Mouse (Mus musculus): ENCODE measurements around the gene Zmynd15. TPM values are rescaled to one million over a fixed set of nuclear protein-coding genes. Genes with fewer than 3 reads are reported as not detected.
A peak's percentile ranks its signal among the peaks of the same experiment; 100 is the strongest.

Gene Zmynd15
- polyA plus RNA-seq, 1 experiment from 2014 or later: 1.1 TPM

GRCm38 (mm10) chr11:70489138-70489537 lies 29.9 kb downstream of the Zmynd15 start:
- Histone ChIP-seq H3K4me2 (ENCODE audit: low read depth, low read length) (no peak overlapping the region), H3K9me3 (ENCODE audit: control insufficient read depth, low read length) (no peaks in the 10 kb centered on the region), H3K27ac (ENCODE audit: low read length) (no peak overlapping the region), H3K9ac (ENCODE audit: low read depth, low read length) (no peak overlapping the region), H3K4me3 (ENCODE audit: low read length) (no peak overlapping the region), H3K36me3 (ENCODE audit: control insufficient read depth, insufficient read depth, low read length) (no peaks in the 10 kb centered on the region), H3K4me1 (ENCODE audit: control insufficient read depth, insufficient read depth, low read length) (no peaks in the 10 kb centered on the region), H3K27me3 (replicated peaks; ENCODE audit: control insufficient read depth, insufficient read depth, low read length) (no peaks in the 10 kb centered on the region)
- 86% methylated on average over 3 of the region's 3 CpGs for WGBS
- ATAC-seq: no peak

GRCm38 (mm10) chr11:70489684-70490083 lies 30.5 kb downstream of the Zmynd15 start:
- Histone ChIP-seq H3K27me3 (replicated peaks; ENCODE audit: control insufficient read depth, insufficient read depth, low read length) (no peaks in the 10 kb centered on the region), H3K4me2 (ENCODE audit: low read depth, low read length) (no peak overlapping the region), H3K9ac (ENCODE audit: low read depth, low read length) (no peak overlapping the region), H3K27ac (ENCODE audit: low read length) (no peak overlapping the region), H3K36me3 (ENCODE audit: control insufficient read depth, insufficient read depth, low read length) (no peaks in the 10 kb centered on the region), H3K4me1 (ENCODE audit: control insufficient read depth, insufficient read depth, low read length) (no peaks in the 10 kb centered on the region), H3K4me3 (ENCODE audit: low read length) (no peak overlapping the region), H3K9me3 (ENCODE audit: control insufficient read depth, low read length) (no peaks in the 10 kb centered on the region)
- ATAC-seq: no peak
- 89% methylated on average over 6 of the region's 6 CpGs for WGBS

GRCm38 (mm10) chr11:70499566-70500475 lies 40.6 kb downstream of the Zmynd15 start:
- peaks cover 6% of the 10 kb centered on the region; the same call in 1 of the 2 replicates for H3K4me1 ChIP-seq (ENCODE audit: control insufficient read depth, insufficient read depth, low read length)

GRCm38 (mm10) chr11:70500476-70500812 lies 41.2 kb downstream of the Zmynd15 start:
- Histone ChIP-seq H3K27me3 (replicated peaks; ENCODE audit: control insufficient read depth, insufficient read depth, low read length) (no peaks in the 10 kb centered on the region), H3K4me3 (ENCODE audit: low read length) (no peak overlapping the region), H3K9ac (ENCODE audit: low read depth, low read length) (no peak overlapping the region), H3K9me3 (ENCODE audit: control insufficient read depth, low read length) (no peaks in the 10 kb centered on the region), H3K36me3 (ENCODE audit: control insufficient read depth, insufficient read depth, low read length) (no peaks in the 10 kb centered on the region), H3K4me2 (ENCODE audit: low read depth, low read length) (no peak overlapping the region), H3K4me1 (ENCODE audit: control insufficient read depth, insufficient read depth, low read length) (peaks cover 6% of the 10 kb centered on the region; the same call in 1 of the 2 replicates), H3K27ac (ENCODE audit: low read length) (peak overlapping the region; percentile 65)
- WGBS: 59% methylated on average over 1 of the region's 1 CpGs
- peak; percentile 37; the same call in 1 of the 2 replicates for ATAC-seq

More at GRCm38 (mm10) chr11:70499566-70500475, 40.6 kb downstream of the Zmynd15 start:
- Histone ChIP-seq H3K27ac (ENCODE audit: low read length) (peak overlapping the region; percentile 65), H3K36me3 (ENCODE audit: control insufficient read depth, insufficient read depth, low read length) (no peaks in the 10 kb centered on the region), H3K4me3 (ENCODE audit: low read length) (no peak overlapping the region), H3K27me3 (replicated peaks; ENCODE audit: control insufficient read depth, insufficient read depth, low read length) (no peaks in the 10 kb centered on the region), H3K9me3 (ENCODE audit: control insufficient read depth, low read length) (no peaks in the 10 kb centered on the region), H3K9ac (ENCODE audit: low read depth, low read length) (no peak overlapping the region), H3K4me2 (ENCODE audit: low read depth, low read length) (no peak overlapping the region)
- peak; percentile 11; the same call in 1 of the 2 replicates for ATAC-seq
- 63% methylated on average over 14 of the region's 14 CpGs for WGBS

- H3K36me3 ChIP-seq (ENCODE audit: control insufficient read depth, insufficient read depth, low read length): no peaks in the 10 kb centered on the region
- peaks cover 6% of the 10 kb centered on the region; the same call in 1 of the 2 replicates for H3K4me1 ChIP-seq (ENCODE audit: control insufficient read depth, insufficient read depth, low read length)
- no peak overlapping the region for H3K4me2 ChIP-seq (ENCODE audit: low read depth, low read length)
- H3K4me3 ChIP-seq (ENCODE audit: low read length): no peak overlapping the region
- no peak for ATAC-seq
- no peak overlapping the region for H3K9ac ChIP-seq (ENCODE audit: low read depth, low read length)
- 53% methylated on average over 3 of the region's 3 CpGs for WGBS
- no peak overlapping the region for H3K27ac ChIP-seq (ENCODE audit: low read length)
- H3K9me3 ChIP-seq (ENCODE audit: control insufficient read depth, low read length): no peaks in the 10 kb centered on the region
- H3K27me3 ChIP-seq (replicated peaks; ENCODE audit: control insufficient read depth, insufficient read depth, low read length): no peaks in the 10 kb centered on the region
Observed at GRCm38 (mm10) chr11:70502018-70502417, 42.8 kb downstream of the Zmynd15 start.

GRCm38 (mm10) chr11:70504970-70505369 lies 45.7 kb downstream of the Zmynd15 start, which contains the start of gene Tm4sf5:
Tm4sf5 (plus strand) TSS chr11:70505244.
- Histone ChIP-seq H3K27me3 (replicated peaks; ENCODE audit: control insufficient read depth, insufficient read depth, low read length) (no peaks in the 10 kb centered on the region), H3K4me3 (ENCODE audit: low read length) (peak within 1 kb of the TSS; percentile 50), H3K4me1 (ENCODE audit: control insufficient read depth, insufficient read depth, low read length) (peaks cover 14% of the 10 kb centered on the region), H3K36me3 (ENCODE audit: control insufficient read depth, insufficient read depth, low read length) (no peaks in the 10 kb centered on the region), H3K4me2 (ENCODE audit: low read depth, low read length) (peak within 1 kb of the TSS; percentile 50), H3K27ac (ENCODE audit: low read length) (peak within 1 kb of the TSS; percentile 87), H3K9me3 (ENCODE audit: control insufficient read depth, low read length) (no peaks in the 10 kb centered on the region), H3K9ac (ENCODE audit: low read depth, low read length) (peak within 1 kb of the TSS; percentile 57)
- WGBS: 48% methylated on average over 9 of the region's 9 CpGs
- peak; percentile 92 for ATAC-seq

- H3K4me3 ChIP-seq (ENCODE audit: low read length): peak overlapping the region; percentile 50
- peak overlapping the region; percentile 68; the same call in 1 of the 2 replicates for H3K27ac ChIP-seq (ENCODE audit: low read length)
- H3K4me1 ChIP-seq (ENCODE audit: control insufficient read depth, insufficient read depth, low read length): peaks cover 11% of the 10 kb centered on the region
- H3K4me2 ChIP-seq (ENCODE audit: low read depth, low read length): peak overlapping the region; percentile 50
- no peaks in the 10 kb centered on the region for H3K9me3 ChIP-seq (ENCODE audit: control insufficient read depth, low read length)
- H3K9ac ChIP-seq (ENCODE audit: low read depth, low read length): no peak overlapping the region
- no peaks in the 10 kb centered on the region for H3K36me3 ChIP-seq (ENCODE audit: control insufficient read depth, insufficient read depth, low read length)
- ATAC-seq: no peak
- WGBS: 18% methylated on average over 4 of the region's 4 CpGs
- no peaks in the 10 kb centered on the region for H3K27me3 ChIP-seq (replicated peaks; ENCODE audit: control insufficient read depth, insufficient read depth, low read length)
Observed at GRCm38 (mm10) chr11:70506385-70506784, 47.2 kb downstream of the Zmynd15 start.

- Histone ChIP-seq H3K9ac (ENCODE audit: low read depth, low read length) (no peak overlapping the region), H3K4me3 (ENCODE audit: low read length) (no peak overlapping the region), H3K9me3 (ENCODE audit: control insufficient read depth, low read length) (no peaks in the 10 kb centered on the region), H3K27ac (ENCODE audit: low read length) (no peak overlapping the region), H3K36me3 (ENCODE audit: control insufficient read depth, insufficient read depth, low read length) (no peaks in the 10 kb centered on the region), H3K27me3 (replicated peaks; ENCODE audit: control insufficient read depth, insufficient read depth, low read length) (no peaks in the 10 kb centered on the region), H3K4me2 (ENCODE audit: low read depth, low read length) (peak overlapping the region; percentile 18; the same call in 1 of the 2 replicates), H3K4me1 (ENCODE audit: control insufficient read depth, insufficient read depth, low read length) (peaks cover 11% of the 10 kb centered on the region)
- no peak for ATAC-seq
- 75% methylated on average over 7 of the region's 7 CpGs for WGBS
Observed at GRCm38 (mm10) chr11:70506962-70507515, 47.8 kb downstream of the Zmynd15 start.

GRCm38 (mm10) chr11:70509753-70510564 lies 50.7 kb downstream of the Zmynd15 start:
- Histone ChIP-seq H3K36me3 (ENCODE audit: control insufficient read depth, insufficient read depth, low read length) (no peaks in the 10 kb centered on the region), H3K9me3 (ENCODE audit: control insufficient read depth, low read length) (no peaks in the 10 kb centered on the region), H3K4me1 (ENCODE audit: control insufficient read depth, insufficient read depth, low read length) (peaks cover 11% of the 10 kb centered on the region), H3K27me3 (replicated peaks; ENCODE audit: control insufficient read depth, insufficient read depth, low read length) (no peaks in the 10 kb centered on the region), H3K27ac (ENCODE audit: low read length) (no peak overlapping the region), H3K4me3 (ENCODE audit: low read length) (peak overlapping the region; percentile 17; the same call in 1 of the 2 replicates), H3K4me2 (ENCODE audit: low read depth, low read length) (peak overlapping the region; percentile 26), H3K9ac (ENCODE audit: low read depth, low read length) (no peak overlapping the region; the same call in 1 of the 2 replicates)
- WGBS: 13% methylated on average over 19 of the region's 19 CpGs
- peak; percentile 42; the same call in 1 of the 2 replicates for ATAC-seq
